Mouse (Mus musculus) ES-E14 (cell line): Measurements from ENCODE around the gene Thra. TPM values are rescaled to one million over a fixed set of nuclear protein-coding genes. Genes with fewer than 3 reads are reported as not detected.

Source experiments
- DNase-seq: peaks from one replicate; pipeline ENCODE4 v3.0.0-alpha.2; 2013; ENCODE audit warnings: low read depth, low spot score
- H3K27ac ChIP-seq: 2 replicates; pipeline ENCODE4 v1.5.1; 2012; ENCODE audit warnings: low read depth, mild to moderate bottlenecking, low read length, moderate library complexity, mixed read lengths; ENCODE audit not compliant: poor library complexity, insufficient read depth, severe bottlenecking
- H3K36me3 ChIP-seq: 2 replicates; pipeline ENCODE4 v1.6.1; 2012; ENCODE audit warnings: mild to moderate bottlenecking, low read length, moderate library complexity, mixed read lengths; ENCODE audit not compliant: control insufficient read depth, poor library complexity, insufficient read depth, severe bottlenecking
- H3K4me1 ChIP-seq, 2 experiments: fragments of 150-350 bp in 1 of 2; sonication (generic) in 1 of 2; 2 replicates each; pipeline ENCODE4 v1.6.1; 2012; ENCODE audit warnings: low read length in 2 of 2, mild to moderate bottlenecking in 1 of 2, mixed read lengths in 1 of 2; ENCODE audit not compliant: control insufficient read depth in 2 of 2, insufficient read depth in 2 of 2, poor library complexity in 1 of 2
- H3K4me3 ChIP-seq, 2 experiments: fragments of 150-350 bp in 1 of 2; sonication (generic) in 1 of 2; 2 replicates each; pipeline ENCODE4 v1.5.1; 2012; ENCODE audit warnings: low read length in 2 of 2, low read depth in 1 of 2, mild to moderate bottlenecking in 1 of 2, mixed read lengths in 1 of 2; ENCODE audit not compliant: insufficient read depth in 1 of 2, poor library complexity in 1 of 2, severe bottlenecking in 1 of 2
- H3K9ac ChIP-seq: 2 replicates; pipeline ENCODE4 v1.6.1; 2012; ENCODE audit warnings: low read depth, mild to moderate bottlenecking, low read length, mixed read lengths; ENCODE audit not compliant: poor library complexity, insufficient read depth, severe bottlenecking
- H3K9me3 ChIP-seq: fragments of 150-350 bp; sonication (generic); 2 replicates; pipeline ENCODE4 v1.6.1; 2012; ENCODE audit warnings: low read depth, mild to moderate bottlenecking, low read length; ENCODE audit not compliant: control insufficient read depth, insufficient read depth
- CHD2 ChIP-seq: IDR thresholded peaks from 2 replicates; pipeline ENCODE4 v1.6.1; 2014; ENCODE audit warnings: mild to moderate bottlenecking, low read depth, low read length, inconsistent platforms
- HCFC1 ChIP-seq: IDR thresholded peaks from 2 replicates; pipeline ENCODE4 v1.6.1; 2012; ENCODE audit warnings: low read length, inconsistent platforms, borderline replicate concordance; ENCODE audit not compliant: insufficient read depth
- MAFK ChIP-seq: IDR thresholded peaks from 2 replicates; pipeline ENCODE4 v1.6.1; 2014; ENCODE audit warnings: mild to moderate bottlenecking, low read depth, low read length, inconsistent platforms; ENCODE audit not compliant: insufficient read depth
- ZC3H11A ChIP-seq: IDR thresholded peaks from 2 replicates; pipeline ENCODE4 v1.6.1; 2012; ENCODE audit warnings: low read depth, mild to moderate bottlenecking, inconsistent platforms, low read length, borderline replicate concordance
- ZNF384 ChIP-seq: IDR thresholded peaks from 2 replicates; pipeline ENCODE4 v1.6.1; 2012; ENCODE audit warnings: low read depth, low read length, inconsistent platforms
- in situ Hi-C, 2 experiments: fragments of 600-800 bp; cut with MboI; formaldehyde crosslinking; loops; one replicate each; pipeline ENCODE4 v1.15.1; 2025; ENCODE audit warnings: low sequenced_read_pairs in 2 of 2, inconsistent platforms in 1 of 2; ENCODE audit not compliant: unreplicated experiment in 2 of 2
- total RNA-seq: library from RNA; depleted of rRNA; stranded (reverse); fragments of 300-350 nt; gene quantifications from 2 replicates; pipeline ENCODE4 v1.2.3, GENCODE M21; 2012

Gene Thra
- total RNA-seq, 1 experiment: 7.7 TPM

DNA sequence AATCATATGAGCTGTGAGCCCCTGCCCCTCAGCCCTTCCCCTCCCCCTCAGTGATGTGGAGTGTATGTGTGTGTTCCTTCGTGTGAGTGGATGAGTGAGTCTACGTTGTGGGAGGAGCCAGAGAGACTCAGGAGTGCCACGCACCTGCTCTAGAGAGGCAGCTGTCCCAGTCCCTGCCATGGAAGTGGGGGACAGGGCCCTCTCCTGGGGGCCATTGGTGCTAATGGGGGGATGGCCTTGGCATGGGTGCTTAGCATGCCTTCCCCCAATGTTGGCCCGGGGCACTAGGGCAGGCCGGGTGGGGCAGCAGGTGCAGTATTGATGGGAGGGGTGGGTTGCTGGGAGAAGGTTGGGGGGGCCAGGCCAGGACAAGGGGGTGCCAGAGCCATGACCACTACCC lies 26.4 kb downstream of the Thra start:
- no peak overlapping the region for H3K4me3 ChIP-seq
- H3K9me3 ChIP-seq: no peaks in the 10 kb centered on the region
- H3K36me3 ChIP-seq: peaks cover 23% of the 10 kb centered on the region
- in situ Hi-C loops: no loop called here
- no peak for TF ChIP-seq ZC3H11A
- no peak for TF ChIP-seq CHD2
- no peak for TF ChIP-seq MAFK
- TF ChIP-seq HCFC1: no peak
- TF ChIP-seq ZNF384: no peak
- no peak overlapping the region for H3K27ac ChIP-seq
- no peak for DNase-seq
- no peak overlapping the region for H3K9ac ChIP-seq
- peaks cover 11 to 33% of the 10 kb centered on the region in 2 experiments for H3K4me1 ChIP-seq

DNA sequence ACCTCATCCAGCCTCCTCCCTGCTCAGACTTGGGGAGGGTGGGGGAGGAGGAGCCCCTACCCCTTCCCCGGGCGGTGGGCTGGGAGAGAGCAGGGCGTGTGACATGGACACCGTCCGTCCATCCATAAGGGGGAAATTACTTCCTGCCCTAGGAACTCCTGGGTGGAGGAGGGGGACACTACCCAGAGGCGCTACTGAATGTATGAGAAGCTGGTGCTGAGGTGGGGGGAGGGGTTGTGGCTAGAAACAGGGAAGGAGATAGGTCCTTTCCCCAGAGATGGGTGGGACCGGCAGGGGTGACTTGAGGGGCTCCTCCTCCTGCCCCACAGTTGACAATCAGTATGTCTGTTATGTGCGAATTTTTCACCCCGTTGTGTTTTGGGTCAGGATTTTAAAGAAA lies 26.8 kb downstream of the Thra start:
- in situ Hi-C loops: no loop called here
- H3K9me3 ChIP-seq: no peaks in the 10 kb centered on the region
- DNase-seq: no peak
- no peak overlapping the region for H3K9ac ChIP-seq
- H3K4me1 ChIP-seq: peaks cover 11 to 33% of the 10 kb centered on the region in 2 experiments
- H3K36me3 ChIP-seq: peaks cover 23% of the 10 kb centered on the region
- no peak overlapping the region for H3K4me3 ChIP-seq
- TF ChIP-seq CHD2 (no peak), ZNF384 (no peak), HCFC1 (no peak), MAFK (no peak), ZC3H11A (no peak)
- no peak overlapping the region for H3K27ac ChIP-seq

DNA sequence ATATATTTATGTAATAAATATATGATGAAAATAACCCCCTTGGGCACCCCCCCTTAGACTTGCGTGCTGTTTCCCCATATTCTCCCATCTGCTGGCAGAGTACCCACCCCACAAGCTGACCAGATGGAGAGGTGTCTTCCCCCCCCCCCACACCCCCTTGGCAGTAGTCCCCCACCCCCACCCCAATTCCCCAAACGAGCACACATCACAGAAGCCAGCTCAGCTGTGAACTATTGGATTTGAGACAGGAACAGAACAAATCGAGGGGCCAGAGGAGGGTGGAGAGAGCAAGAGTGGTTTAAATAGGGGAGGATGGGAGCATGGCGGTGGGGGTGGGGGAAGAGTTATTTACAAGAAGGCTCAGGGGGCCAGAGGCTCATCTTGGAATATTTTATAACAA lies 27.3 kb downstream of the Thra start:
- no peak overlapping the region for H3K4me3 ChIP-seq
- no peak overlapping the region for H3K9ac ChIP-seq
- in situ Hi-C loops: no loop called here
- no peak overlapping the region for H3K27ac ChIP-seq
- peaks cover 23% of the 10 kb centered on the region for H3K36me3 ChIP-seq
- H3K4me1 ChIP-seq: peaks cover 9 to 33% of the 10 kb centered on the region in 2 experiments
- DNase-seq: no peak
- TF ChIP-seq CHD2: no peak
- no peak for TF ChIP-seq HCFC1
- TF ChIP-seq ZC3H11A: no peak
- no peak for TF ChIP-seq MAFK
- no peak for TF ChIP-seq ZNF384
- H3K9me3 ChIP-seq: no peaks in the 10 kb centered on the region

DNA sequence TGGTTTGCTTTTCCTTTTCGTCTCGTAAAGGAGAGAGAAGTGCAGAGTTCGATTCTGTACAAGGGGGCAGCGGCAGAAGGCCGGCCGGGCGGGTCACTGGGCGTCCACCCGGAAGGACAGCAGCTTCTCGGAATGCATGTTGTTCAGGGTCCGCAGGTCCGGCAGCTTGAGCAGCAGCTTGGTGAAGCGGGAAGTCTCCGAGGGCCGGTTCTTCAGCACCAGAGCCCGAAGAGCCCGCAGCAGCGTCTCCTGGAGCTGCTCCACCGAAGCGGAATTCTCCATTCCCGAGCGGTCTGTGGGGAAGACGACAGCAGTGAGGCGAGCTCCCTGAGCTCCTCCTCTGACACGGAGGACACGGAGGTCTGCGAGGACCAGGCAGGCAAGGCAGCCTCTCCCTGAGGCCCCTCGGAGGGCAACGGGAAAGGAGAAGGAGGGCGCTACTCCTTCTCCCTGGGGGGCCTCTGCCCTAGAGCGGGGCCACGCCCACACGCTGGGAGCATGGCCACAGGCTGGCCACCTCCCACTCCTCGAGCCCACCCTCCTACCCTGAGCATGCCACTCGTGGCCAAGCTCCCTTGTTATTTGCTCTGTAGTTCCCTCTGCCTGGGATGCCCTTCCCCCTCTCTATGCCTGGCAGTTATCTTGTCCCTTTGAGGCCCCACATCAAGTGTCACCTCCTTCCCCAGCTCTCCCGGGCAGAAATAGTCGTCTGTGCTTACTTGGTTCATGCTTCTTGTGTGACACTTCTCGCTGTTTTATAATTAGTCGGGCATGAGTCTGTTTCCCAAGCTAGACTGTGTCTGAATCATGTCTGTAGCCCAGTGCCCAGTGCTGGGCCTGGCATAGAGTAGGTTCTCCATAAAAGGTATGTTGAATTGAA lies 27.9 kb downstream of the Thra start:
- H3K36me3 ChIP-seq: peaks cover 23% of the 10 kb centered on the region
- no peaks in the 10 kb centered on the region for H3K9me3 ChIP-seq
- in situ Hi-C loops: no loop called here
- no peak overlapping the region for H3K4me3 ChIP-seq
- H3K27ac ChIP-seq: no peak overlapping the region
- no peak for DNase-seq
- TF ChIP-seq CHD2 (no peak), ZC3H11A (no peak), ZNF384 (no peak), HCFC1 (no peak), MAFK (no peak)
- H3K9ac ChIP-seq: no peak overlapping the region
- peaks cover 3 to 29% of the 10 kb centered on the region in 2 experiments for H3K4me1 ChIP-seq
